Comparison of ENCODE assay signal across 1 mouse cellular context in genomic region chr5:139252081-139252909, GRCm38 (mm10).
TF ChIP-seq lines count a peak whose summit lies in the region.

Gene Get4 (plus strand): TSS chr5:139252324.

TF ChIP-seq in CH12.LX, 34 proteins besides CTCF, POLR2A, EP300 and RAD21 (continued from another document):
- TF ChIP-seq GABPA (IDR thresholded peaks at IDR 0.05; ENCODE audit: insufficient replicate concordance, low read depth, low read length) (no peak), JUND (conservative IDR thresholded peaks at IDR 0.05; ENCODE audit: low read depth, low read length) (no peak), MXI1 (IDR thresholded peaks at IDR 0.05; ENCODE audit: low read depth, low read length) (peak; percentile 67), MYC (IDR thresholded peaks at IDR 0.05; ENCODE audit: low read depth, low read length) (peak; percentile 46; the same call in 1 of the 2 replicates), ZC3H11A (IDR thresholded peaks at IDR 0.05; ENCODE audit: low read depth, low read length) (no peak), USF2 (conservative IDR thresholded peaks at IDR 0.05; ENCODE audit: low read depth, low read length) (peak; percentile 78), SIN3A (IDR thresholded peaks at IDR 0.05; ENCODE audit: low read length) (peak; percentile 67), ZNF384 (IDR thresholded peaks at IDR 0.05; ENCODE audit: low read depth, low read length) (no peak), JUN (IDR thresholded peaks at IDR 0.05; ENCODE audit: insufficient read depth, low read depth, low read length) (no peak), E2F4 (IDR thresholded peaks at IDR 0.05; ENCODE audit: insufficient replicate concordance, low read depth, low read length) (peak; percentile 70; the same call in 1 of the 2 replicates), SMC3 (IDR thresholded peaks at IDR 0.05; ENCODE audit: low read depth, low read length) (no peak)
